Mouse (Mus musculus): ENCODE measurements around the gene Crtac1. TPM values are rescaled to one million over a fixed set of nuclear protein-coding genes. Genes with fewer than 3 reads are reported as not detected.

Crtac1 gene
- total RNA-seq, 1 experiment: 2.0 TPM

- Histone ChIP-seq H3K4me3 (ENCODE audit: insufficient read depth in 1 of 2, low read depth in 1 of 2, low read length in 2 of 2, poor library complexity in 1 of 2, severe bottlenecking in 1 of 2) (no peak overlapping the region), H3K9ac (ENCODE audit: insufficient read depth, low read depth, low read length, poor library complexity, severe bottlenecking) (no peak overlapping the region), H3K4me1 (ENCODE audit: control insufficient read depth in 2 of 2, insufficient read depth in 2 of 2, low read length in 2 of 2, poor library complexity in 1 of 2) (no peaks in the 10 kb centered on the region), H3K36me3 (ENCODE audit: control insufficient read depth, insufficient read depth, low read length, poor library complexity, severe bottlenecking) (no peaks in the 10 kb centered on the region), H3K27ac (ENCODE audit: insufficient read depth, low read depth, low read length, poor library complexity, severe bottlenecking) (no peak overlapping the region), H3K9me3 (ENCODE audit: control insufficient read depth, insufficient read depth, low read depth, low read length) (no peaks in the 10 kb centered on the region)
- in situ Hi-C loops (cut with MboI; ENCODE audit: low sequenced_read_pairs in 2 of 2, unreplicated experiment in 2 of 2): no loop called here
- no peak for TF ChIP-seq ZNF384 (IDR thresholded peaks at IDR 0.05; ENCODE audit: low read depth, low read length)
- no peak for TF ChIP-seq CHD2 (IDR thresholded peaks at IDR 0.05; ENCODE audit: low read depth, low read length)
- TF ChIP-seq MAFK (IDR thresholded peaks at IDR 0.05; ENCODE audit: insufficient read depth, low read depth, low read length): no peak
- TF ChIP-seq HCFC1 (IDR thresholded peaks at IDR 0.05; ENCODE audit: borderline replicate concordance, insufficient read depth, low read length): no peak
- no peak for TF ChIP-seq ZC3H11A (IDR thresholded peaks at IDR 0.05; ENCODE audit: borderline replicate concordance, low read depth, low read length)
- no peak for DNase-seq (ENCODE audit: low read depth, low spot score)
Measured at GRCm38 (mm10) chr19:42240881-42241280, 190.7 kb downstream of the Crtac1 start.

GRCm38 (mm10) chr19:42238341-42238715 is 193.3 kb downstream of the Crtac1 start:
- H3K9ac ChIP-seq (ENCODE audit: insufficient read depth, low read depth, low read length, poor library complexity, severe bottlenecking): no peak overlapping the region
- no peaks in the 10 kb centered on the region for H3K36me3 ChIP-seq (ENCODE audit: control insufficient read depth, insufficient read depth, low read length, poor library complexity, severe bottlenecking)
- no peak overlapping the region for H3K27ac ChIP-seq (ENCODE audit: insufficient read depth, low read depth, low read length, poor library complexity, severe bottlenecking)
- TF ChIP-seq HCFC1 (IDR thresholded peaks at IDR 0.05; ENCODE audit: borderline replicate concordance, insufficient read depth, low read length) (no peak), ZC3H11A (IDR thresholded peaks at IDR 0.05; ENCODE audit: borderline replicate concordance, low read depth, low read length) (no peak), ZNF384 (IDR thresholded peaks at IDR 0.05; ENCODE audit: low read depth, low read length) (no peak), CHD2 (IDR thresholded peaks at IDR 0.05; ENCODE audit: low read depth, low read length) (no peak), MAFK (IDR thresholded peaks at IDR 0.05; ENCODE audit: insufficient read depth, low read depth, low read length) (no peak)
- in situ Hi-C loops (cut with MboI; ENCODE audit: low sequenced_read_pairs in 2 of 2, unreplicated experiment in 2 of 2): no loop called here
- no peak for DNase-seq (ENCODE audit: low read depth, low spot score)
- H3K4me1 ChIP-seq (ENCODE audit: control insufficient read depth in 2 of 2, insufficient read depth in 2 of 2, low read length in 2 of 2, poor library complexity in 1 of 2): no peaks in the 10 kb centered on the region
- no peaks in the 10 kb centered on the region for H3K9me3 ChIP-seq (ENCODE audit: control insufficient read depth, insufficient read depth, low read depth, low read length)
- H3K4me3 ChIP-seq (ENCODE audit: insufficient read depth in 1 of 2, low read depth in 1 of 2, low read length in 2 of 2, poor library complexity in 1 of 2, severe bottlenecking in 1 of 2): no peak overlapping the region

GRCm38 (mm10) chr19:42237602-42238340 is 193.8 kb downstream of the Crtac1 start:
- Histone ChIP-seq H3K4me3 (ENCODE audit: insufficient read depth in 1 of 2, low read depth in 1 of 2, low read length in 2 of 2, poor library complexity in 1 of 2, severe bottlenecking in 1 of 2) (no peak overlapping the region), H3K27ac (ENCODE audit: insufficient read depth, low read depth, low read length, poor library complexity, severe bottlenecking) (no peak overlapping the region), H3K9ac (ENCODE audit: insufficient read depth, low read depth, low read length, poor library complexity, severe bottlenecking) (no peak overlapping the region), H3K9me3 (ENCODE audit: control insufficient read depth, insufficient read depth, low read depth, low read length) (no peaks in the 10 kb centered on the region), H3K4me1 (ENCODE audit: control insufficient read depth in 2 of 2, insufficient read depth in 2 of 2, low read length in 2 of 2, poor library complexity in 1 of 2) (no peaks in the 10 kb centered on the region), H3K36me3 (ENCODE audit: control insufficient read depth, insufficient read depth, low read length, poor library complexity, severe bottlenecking) (no peaks in the 10 kb centered on the region)
- in situ Hi-C loops (cut with MboI; ENCODE audit: low sequenced_read_pairs in 2 of 2, unreplicated experiment in 2 of 2): no loop called here
- DNase-seq (ENCODE audit: low read depth, low spot score): no peak
- TF ChIP-seq ZNF384 (IDR thresholded peaks at IDR 0.05; ENCODE audit: low read depth, low read length) (no peak), ZC3H11A (IDR thresholded peaks at IDR 0.05; ENCODE audit: borderline replicate concordance, low read depth, low read length) (no peak), MAFK (IDR thresholded peaks at IDR 0.05; ENCODE audit: insufficient read depth, low read depth, low read length) (no peak), HCFC1 (IDR thresholded peaks at IDR 0.05; ENCODE audit: borderline replicate concordance, insufficient read depth, low read length) (no peak), CHD2 (IDR thresholded peaks at IDR 0.05; ENCODE audit: low read depth, low read length) (no peak)

Other genes starting within 250 kb of the Crtac1 start
- 6.0 and 7.2 TPM in 2 replicates for gene Sfrp5, start 229.5 kb downstream of the Crtac1 start, total RNA-seq (2012; rRNA removed)
- gene Golga7b, start 184.2 kb downstream of the Crtac1 start, total RNA-seq (2012; rRNA removed): 0.05 and 0.09 TPM in 2 replicates
- gene R3hcc1l, start 87.0 kb upstream of the Crtac1 start, total RNA-seq (2012; rRNA removed): 6.5 and 8.0 TPM in 2 replicates
- gene Loxl4, start 181.0 kb upstream of the Crtac1 start, total RNA-seq (2012; rRNA removed): 3.8 and 4.5 TPM in 2 replicates

All from ES-E14 (cell line).